Mouse (Mus musculus) brain, embryonic 14.5 days (tissue): ENCODE measurements around the gene Adora2b. TPM values are rescaled to one million over a fixed set of nuclear protein-coding genes. Genes with fewer than 3 reads are reported as not detected.

Source experiments
- DNase-seq: peaks from one replicate; pipeline ENCODE4 v3.0.0-alpha.2; 2011; ENCODE audit warnings: low read depth
- CTCF ChIP-seq: fragments of 200-500 bp; IDR thresholded peaks from 2 replicates; pipeline ENCODE4 v1.5.1; 2012; ENCODE audit warnings: inconsistent platforms, mild to moderate bottlenecking, moderate library complexity, borderline replicate concordance; ENCODE audit not compliant: insufficient read depth, insufficient read length; ENCODE audit errors: extremely low read depth
- POLR2A ChIP-seq: fragments of 200-500 bp; IDR thresholded peaks from 2 replicates; pipeline ENCODE4 v1.6.1; 2012; ENCODE audit warnings: mild to moderate bottlenecking, inconsistent platforms, borderline replicate concordance; ENCODE audit not compliant: poor library complexity, insufficient read depth, insufficient read length, severe bottlenecking; ENCODE audit errors: extremely low read depth
- polyA plus RNA-seq: library from polyadenylated mRNA; depleted of rRNA; stranded (reverse); fragments of >200 nt; gene quantifications from 2 replicates; pipeline ENCODE4 v1.2.3, GENCODE M21; 2012

The Adora2b gene
- polyA plus RNA-seq, 1 experiment: 3.0 TPM

GRCm38 (mm10) chr11:62224797-62225196, 24.0 kb upstream of the Adora2b start:
- no peak for TF ChIP-seq POLR2A
- TF ChIP-seq CTCF: no peak
- peak; percentile 7 for DNase-seq

GRCm38 (mm10) chr11:62240631-62241261, 8.0 kb upstream of the Adora2b start:
- no peak for TF ChIP-seq CTCF
- no peak for TF ChIP-seq POLR2A
- no peak for DNase-seq

- TF ChIP-seq POLR2A: no peak
- TF ChIP-seq CTCF: no peak
Measured at GRCm38 (mm10) chr11:62243871-62244270, 4.9 kb upstream of the Adora2b start.

GRCm38 (mm10) chr11:62244471-62244870, 4.3 kb upstream of the Adora2b start:
- TF ChIP-seq POLR2A: no peak
- no peak for TF ChIP-seq CTCF
- DNase-seq: no peak

More at GRCm38 (mm10) chr11:62243871-62244270, 4.9 kb upstream of the Adora2b start:
- no peak for DNase-seq

GRCm38 (mm10) chr11:62247759-62248400, 904 bp upstream of the Adora2b start:
- no peak for TF ChIP-seq POLR2A
- no peak for TF ChIP-seq CTCF
- DNase-seq: no peak

- TF ChIP-seq POLR2A (no peak), CTCF (no peak)
- no peak for DNase-seq
Measured at GRCm38 (mm10) chr11:62249266-62250037, 668 bp downstream of the Adora2b start.

GRCm38 (mm10) chr11:62251047-62251446, 2.3 kb downstream of the Adora2b start:
- no peak for DNase-seq
- TF ChIP-seq POLR2A (no peak), CTCF (no peak)

GRCm38 (mm10) chr11:62253380-62253779, 4.6 kb downstream of the Adora2b start:
- no peak for TF ChIP-seq POLR2A
- no peak for TF ChIP-seq CTCF
- DNase-seq: no peak

- TF ChIP-seq POLR2A (no peak), CTCF (no peak)
- peak; percentile 24 for DNase-seq
Measured at GRCm38 (mm10) chr11:62259214-62259613, 10.4 kb downstream of the Adora2b start.

- peak; percentile 58 for DNase-seq
- TF ChIP-seq CTCF (no peak), POLR2A (no peak)
Measured at GRCm38 (mm10) chr11:62263599-62263998, 14.8 kb downstream of the Adora2b start.

- no peak for DNase-seq
- TF ChIP-seq POLR2A (no peak), CTCF (no peak)
Measured at GRCm38 (mm10) chr11:62264018-62264417, 15.2 kb downstream of the Adora2b start.
